Mouse (Mus musculus): ENCODE results near the gene Gm4553.
"Not testable (repeated sequence)": the region's sequence is repeated elsewhere in the genome, so short reads cannot be mapped to it uniquely, and the experiment has no call there.

Gm4553 gene

GRCm38 (mm10) chr7:142135934-142136333, 29.6 kb downstream of the Gm4553 start, which contains the start of gene Gm39115:
Gm39115 (minus strand) TSS chr7:142136034.
- not testable (repeated sequence) for DNase-seq (ENCODE audit: low read depth in 1 of 2, low spot score in 2 of 2)

- no peak for DNase-seq (ENCODE audit: low read depth in 1 of 2, low spot score in 2 of 2)
Measured at GRCm38 (mm10) chr7:142134206-142134995, 31.1 kb downstream of the Gm4553 start.

GRCm38 (mm10) chr7:142128843-142129242, 36.7 kb downstream of the Gm4553 start:
- DNase-seq (ENCODE audit: low read depth in 1 of 2, low spot score in 2 of 2) = no peak

GRCm38 (mm10) chr7:142120629-142121028, 44.9 kb downstream of the Gm4553 start, which contains the start of gene Gm45618:
Gm45618 (minus strand) TSS chr7:142120729.
- not testable (repeated sequence) for DNase-seq (ENCODE audit: low read depth in 1 of 2, low spot score in 2 of 2)

GRCm38 (mm10) chr7:142119632-142120031, 45.9 kb downstream of the Gm4553 start:
- DNase-seq (ENCODE audit: low read depth in 1 of 2, low spot score in 2 of 2) = no peak
